Mouse (Mus musculus): ENCODE results near the gene Psapl1.
A peak's percentile ranks its signal among the peaks of the same experiment; 100 is the strongest.
"Not testable (repeated sequence)": the region's sequence is repeated elsewhere in the genome, so short reads cannot be mapped to it uniquely, and the experiment has no call there.

Gene Psapl1

GRCm38 (mm10) chr5:36203421-36203820, 400 bp upstream of the Psapl1 start:
- DNase-seq (ENCODE audit: low spot score in 2 of 2), result peak in 1 of 2 experiments; percentile 14

GRCm38 (mm10) chr5:36205397-36205796, 1.6 kb downstream of the Psapl1 start:
- no peak for DNase-seq (ENCODE audit: low spot score in 2 of 2)

GRCm38 (mm10) chr5:36208803-36209202, 5.0 kb downstream of the Psapl1 start:
- DNase-seq (ENCODE audit: low spot score in 2 of 2), result no peak

DNA sequence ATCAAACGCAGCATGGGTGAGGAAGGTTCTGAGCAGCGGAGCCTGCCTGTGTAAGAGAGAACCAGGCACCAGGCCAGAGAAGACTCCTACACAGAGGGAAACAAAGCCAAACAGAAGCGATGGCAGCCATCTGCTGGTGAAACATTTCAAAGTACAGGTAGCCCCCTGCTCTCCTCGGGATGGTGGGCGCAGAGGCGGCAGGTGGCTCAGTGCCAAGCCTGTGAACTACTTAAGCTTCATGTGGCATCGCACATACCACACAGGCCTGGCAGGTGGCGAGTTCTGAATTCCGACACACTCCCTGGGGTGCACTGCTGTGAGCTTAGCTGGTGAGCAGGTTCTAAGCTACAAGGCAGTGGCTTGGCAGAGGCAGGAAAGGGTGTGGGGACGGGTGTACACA, 9.5 kb downstream of the Psapl1 start:
- DNase-seq (ENCODE audit: low spot score in 2 of 2), result no peak

DNA sequence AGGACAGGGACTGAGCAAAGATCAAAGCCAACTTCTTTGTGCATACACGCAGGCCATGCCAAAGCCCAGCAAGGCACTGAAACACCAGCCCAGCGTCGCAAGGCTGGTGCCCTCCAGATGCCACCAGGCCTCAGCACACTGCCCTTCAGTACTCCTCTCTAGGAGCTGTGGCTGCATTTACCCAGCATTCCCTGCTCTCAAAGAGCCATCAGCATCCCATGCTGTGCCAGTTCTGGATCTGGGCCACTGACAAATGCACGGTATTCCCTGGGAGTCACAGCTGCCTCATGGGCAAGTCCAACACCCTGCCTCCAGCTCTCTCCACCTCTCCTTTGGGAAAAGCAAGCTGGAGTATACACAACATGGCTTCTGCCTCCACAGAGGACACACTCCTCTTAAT, 16.3 kb downstream of the Psapl1 start:
- DNase-seq (ENCODE audit: low spot score in 2 of 2), result no peak

DNA sequence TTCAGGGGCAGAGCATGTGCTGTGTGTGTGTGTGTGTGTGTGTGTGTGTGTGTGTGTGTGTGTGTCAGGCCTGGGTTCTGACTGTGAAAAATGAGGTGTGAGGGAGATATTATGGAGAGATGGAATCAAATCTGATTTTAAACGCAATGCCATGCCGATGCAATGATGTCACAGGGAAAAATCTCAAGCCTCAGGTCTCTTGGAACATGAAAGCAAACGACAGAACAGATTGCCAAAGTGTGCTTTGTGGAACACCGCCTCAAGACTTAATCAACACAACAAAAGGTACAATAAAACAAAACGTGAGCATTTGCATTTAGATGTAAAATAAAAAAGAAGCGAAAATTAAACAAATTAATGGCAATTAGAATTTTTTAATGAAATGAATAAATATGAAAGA, 16.8 kb downstream of the Psapl1 start:
- DNase-seq (ENCODE audit: low spot score in 2 of 2), result no peak

GRCm38 (mm10) chr5:36223787-36224186, 20.0 kb downstream of the Psapl1 start:
- peak in 1 of 2 experiments; percentile 42 for DNase-seq (ENCODE audit: low spot score in 2 of 2)

DNA sequence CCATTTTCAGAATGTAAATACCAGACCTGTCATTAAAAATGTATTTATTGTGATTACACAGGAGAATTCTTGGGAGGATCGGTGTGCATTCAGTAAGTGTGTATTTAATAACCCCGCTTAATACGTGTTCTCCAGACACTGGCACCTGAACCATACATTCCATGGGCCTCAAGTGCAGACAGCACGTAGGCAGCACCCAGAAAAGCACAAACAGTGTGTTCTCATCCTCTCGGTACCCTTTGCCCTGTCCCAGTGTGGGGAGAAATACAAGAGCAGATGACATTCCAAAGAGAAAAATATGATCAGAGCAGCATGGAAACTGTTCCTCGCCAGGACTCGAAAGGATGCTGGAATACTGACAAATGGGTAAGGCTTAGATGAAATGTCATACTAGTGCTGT, 22.0 kb downstream of the Psapl1 start:
- DNase-seq (ENCODE audit: low spot score in 2 of 2), result no peak

DNA sequence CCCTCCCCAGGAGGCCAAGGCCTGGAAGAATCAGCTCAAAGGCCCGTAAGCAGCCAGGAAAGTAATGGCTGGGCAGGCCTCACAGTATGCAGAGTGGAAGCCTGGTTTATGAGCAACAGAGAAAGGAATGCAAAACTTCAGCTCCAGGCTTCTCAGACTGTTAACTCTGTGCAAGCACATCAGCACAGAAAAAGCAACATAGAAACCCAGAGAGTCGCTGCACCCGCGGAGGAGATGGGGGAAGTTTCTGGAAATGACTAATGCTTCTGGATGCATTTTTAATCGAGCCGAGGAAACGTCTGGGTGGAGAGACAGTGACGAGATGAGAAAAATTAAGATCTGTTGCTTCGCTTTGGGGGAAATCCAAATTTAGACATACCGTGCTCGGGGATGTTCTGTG, 22.5 kb downstream of the Psapl1 start:
- DNase-seq (ENCODE audit: low spot score in 2 of 2), result no peak

DNA sequence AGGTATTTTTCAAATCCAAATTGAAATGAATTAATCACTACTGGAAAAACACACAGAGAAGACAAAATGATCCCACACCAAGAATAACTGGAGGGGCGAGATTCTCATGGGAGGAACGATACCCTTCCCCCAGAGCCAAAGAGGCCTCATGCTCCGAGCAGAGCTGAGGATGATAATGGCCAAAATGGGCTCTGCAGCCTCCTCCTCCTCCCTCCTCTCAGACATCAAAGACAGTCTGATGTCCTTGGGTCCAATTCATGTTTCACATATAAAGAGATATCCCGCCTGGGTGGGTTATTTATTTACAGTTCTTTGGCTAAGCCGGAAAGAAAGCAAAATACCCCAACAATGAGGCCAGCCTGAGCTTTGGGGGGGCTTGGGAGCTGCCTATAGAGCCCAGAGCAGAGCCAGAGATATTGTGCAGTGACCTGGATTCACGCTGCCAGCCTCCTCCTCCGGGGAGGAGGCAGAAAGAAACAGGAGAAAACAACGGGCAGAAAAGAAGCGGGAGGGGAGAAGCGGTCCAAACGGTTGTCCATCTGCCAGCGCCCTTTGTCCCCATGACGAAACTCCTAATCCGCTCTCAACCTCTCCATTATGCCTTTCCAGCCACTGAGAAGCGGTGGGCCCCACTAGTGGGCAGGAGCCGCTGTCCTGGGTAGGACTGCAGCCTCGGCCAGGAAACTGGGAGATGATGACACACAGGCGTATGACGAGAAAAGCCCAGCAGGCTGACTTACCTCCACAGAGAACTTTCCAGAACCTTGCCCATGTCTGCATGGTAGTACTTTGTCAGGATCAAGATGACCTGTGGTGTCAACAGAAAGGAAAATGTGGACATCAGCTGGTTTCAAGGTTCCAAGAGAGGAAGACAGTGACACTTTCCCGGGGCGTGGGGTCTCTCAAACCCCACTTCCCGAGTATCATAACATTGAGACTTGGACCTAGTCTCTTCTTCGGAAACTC, 24.9 kb downstream of the Psapl1 start:
- DNase-seq (ENCODE audit: low spot score in 2 of 2), result no peak

- DNase-seq (ENCODE audit: low spot score in 2 of 2), result no peak
These were observed 26.5 kb downstream of the Psapl1 start for GRCm38 (mm10) chr5:36230301-36230780.

- DNase-seq (ENCODE audit: low spot score in 2 of 2), result not testable (repeated sequence)
These were observed 33.7 kb downstream of the Psapl1 start for GRCm38 (mm10) chr5:36237526-36237925.

DNA sequence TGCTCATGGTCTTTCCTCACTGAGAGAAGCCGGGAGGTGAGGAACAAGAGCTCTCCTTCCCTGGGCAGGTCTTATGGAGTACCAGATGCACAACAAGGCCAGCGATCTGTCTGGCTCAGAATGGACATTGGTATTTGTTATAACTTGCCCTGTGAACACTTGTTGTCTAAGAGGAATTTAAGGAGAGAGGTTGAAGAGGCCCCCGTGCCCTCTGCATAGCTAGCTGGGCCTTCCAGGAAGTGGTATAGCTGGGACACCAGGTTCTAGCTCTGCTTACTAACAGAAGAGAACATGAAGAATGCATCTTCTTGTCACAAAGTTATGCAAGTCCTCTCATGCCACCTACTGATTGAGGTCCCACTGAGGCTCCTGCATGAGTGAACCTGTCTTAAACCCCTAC, 44.2 kb downstream of the Psapl1 start:
- DNase-seq (ENCODE audit: low spot score in 2 of 2), result no peak

GRCm38 (mm10) chr5:36252746-36253504, 49.1 kb downstream of the Psapl1 start:
- no peak for DNase-seq (ENCODE audit: low spot score in 2 of 2)

DNA sequence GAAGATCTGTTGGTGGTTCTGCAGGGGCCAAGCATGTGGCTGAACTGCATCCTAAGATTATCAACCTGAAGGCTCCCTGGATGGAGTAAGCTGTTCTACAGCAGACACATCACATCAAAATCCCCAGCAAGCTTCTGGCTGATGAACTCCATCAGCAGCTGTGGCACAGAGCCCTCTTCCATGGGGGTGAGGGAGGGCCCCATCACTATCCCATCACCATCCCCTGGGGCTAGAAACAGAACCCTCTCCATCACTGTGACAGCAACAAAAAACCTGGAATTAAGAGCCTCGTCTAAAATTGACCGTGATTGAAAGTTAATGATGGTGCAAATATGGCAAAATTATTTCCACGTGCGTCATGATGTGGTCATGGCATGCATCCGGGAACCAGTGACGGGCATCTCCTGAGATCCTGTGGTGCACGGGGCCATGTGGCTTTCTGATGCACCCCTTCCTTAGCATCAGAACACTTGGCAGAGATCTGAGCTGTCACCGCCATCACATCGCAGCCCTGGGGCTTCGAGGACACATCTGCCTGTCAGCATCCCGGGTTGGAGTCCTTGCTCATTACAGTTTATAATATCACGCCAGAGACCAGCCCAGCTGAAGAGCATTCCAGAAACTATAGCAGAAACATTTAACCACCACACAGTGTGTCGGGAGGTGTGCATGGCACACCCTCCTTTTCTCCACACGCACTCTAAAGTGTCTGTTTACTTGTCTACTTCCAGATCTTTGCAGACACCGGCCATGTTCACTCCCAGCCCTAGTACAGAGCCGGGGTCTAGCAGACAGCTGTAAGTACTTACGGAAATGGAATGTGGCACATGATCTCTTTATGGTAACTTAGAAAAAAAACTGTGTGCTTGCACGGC, 51.1 kb downstream of the Psapl1 start:
- DNase-seq (ENCODE audit: low spot score in 2 of 2), result no peak

Measured in urinary bladder, adult 18-20 months (tissue).